Mouse (Mus musculus): Measurements from ENCODE around the gene Zcchc18. TPM values are rescaled to one million over a fixed set of nuclear protein-coding genes. Genes with fewer than 3 reads are reported as not detected.
"Not testable (repeated sequence)": the region's sequence is repeated elsewhere in the genome, so short reads cannot be mapped to it uniquely, and the experiment has no call there.

Gene Zcchc18
- total RNA-seq (2015): not detected in 2 replicates
- total RNA-seq (2017): 0.14 and 0.25 TPM in 2 replicates

DNA sequence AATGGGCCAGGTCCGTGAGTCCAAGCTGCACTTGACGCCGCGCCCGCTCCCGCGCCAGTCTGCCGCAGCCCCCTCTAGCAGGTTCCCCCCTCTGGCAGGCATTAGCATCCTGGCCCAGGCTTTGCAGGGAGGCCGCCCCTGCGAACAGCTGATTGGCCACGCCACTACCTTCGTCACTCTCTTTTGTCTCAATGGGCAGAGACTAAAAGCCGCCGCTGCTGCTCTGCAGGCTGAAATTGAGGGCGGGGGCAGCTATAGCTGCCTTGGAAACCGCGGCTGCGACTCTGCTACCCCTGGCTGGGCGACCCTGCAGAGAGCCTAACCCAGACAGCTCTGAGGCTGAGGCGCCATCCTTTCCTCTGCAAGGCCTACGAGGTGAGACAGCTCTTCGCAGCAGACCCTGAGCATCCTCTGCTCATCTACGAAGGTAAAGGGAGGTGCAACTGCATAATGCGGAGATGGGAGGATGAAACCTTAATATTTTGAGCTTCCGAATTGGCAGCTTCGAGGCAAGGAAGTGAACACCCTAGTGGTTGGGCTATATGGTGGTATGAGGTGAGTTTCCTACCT lies at the start of gene Zcchc18:
Gene Zcchc18 (plus strand): TSS at position 178 of the 570 bp plus-strand sequence.
- ATAC-seq (replicated peaks; ENCODE audit: poor library complexity): peak; percentile 85

DNA sequence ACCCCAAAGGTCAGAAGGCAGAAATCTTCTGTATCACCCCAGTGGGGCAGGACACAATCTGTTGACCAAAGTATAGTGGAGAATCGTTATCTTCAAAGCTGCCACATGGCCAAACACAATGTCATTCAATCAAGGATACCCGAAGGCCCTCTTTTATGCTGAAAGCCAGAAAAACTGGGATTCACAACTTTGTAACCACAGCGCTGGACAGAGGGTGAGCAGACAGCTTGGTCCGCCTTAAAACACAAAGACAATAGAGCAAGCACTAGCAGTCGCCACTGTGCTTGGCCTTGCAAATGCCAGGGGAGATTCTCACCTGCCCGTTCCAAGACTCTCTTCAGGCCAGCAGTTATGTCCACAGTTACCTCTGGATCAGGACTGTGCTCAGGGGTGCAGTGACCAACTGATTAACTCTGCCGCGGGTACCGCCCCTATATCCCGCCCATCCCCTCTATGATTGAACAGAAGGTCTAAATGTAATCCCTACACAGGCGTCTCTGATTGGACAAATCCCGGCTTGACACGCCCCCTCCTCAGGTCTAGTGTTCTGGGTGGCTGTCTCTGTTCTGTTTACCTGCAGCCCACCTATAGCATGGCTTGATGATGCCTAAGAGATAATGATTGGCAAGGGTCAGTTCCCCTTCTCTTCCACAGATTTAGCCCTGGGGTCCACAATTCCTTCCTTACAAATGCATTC lies 35.2 kb upstream of the Zcchc18 start:
- ATAC-seq (replicated peaks; ENCODE audit: poor library complexity): peak; percentile 91

GRCm38 (mm10) chrX:136958300-136958699 lies 34.7 kb upstream of the Zcchc18 start:
- not testable (repeated sequence) for ATAC-seq (replicated peaks; ENCODE audit: poor library complexity)

DNA sequence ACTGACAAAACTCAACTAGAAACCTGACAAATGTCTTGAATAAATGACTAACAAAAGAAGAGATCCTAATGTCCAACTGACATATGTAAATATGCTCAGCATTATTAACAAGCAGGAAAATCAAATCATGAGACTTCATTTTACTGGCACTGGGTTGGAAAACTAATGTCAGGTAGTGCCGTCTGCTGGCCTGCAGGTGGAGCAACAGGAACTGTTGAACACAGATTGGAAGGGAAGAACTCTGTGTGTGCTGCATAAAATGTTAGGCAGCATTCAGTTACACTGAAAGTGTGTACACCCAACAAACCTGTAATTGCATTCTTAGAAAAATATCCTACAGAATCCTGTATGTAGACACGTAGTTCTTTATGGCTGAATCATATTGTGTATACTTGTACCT lies 33.3 kb upstream of the Zcchc18 start:
- peak; percentile 70 for ATAC-seq (replicated peaks; ENCODE audit: poor library complexity)

DNA sequence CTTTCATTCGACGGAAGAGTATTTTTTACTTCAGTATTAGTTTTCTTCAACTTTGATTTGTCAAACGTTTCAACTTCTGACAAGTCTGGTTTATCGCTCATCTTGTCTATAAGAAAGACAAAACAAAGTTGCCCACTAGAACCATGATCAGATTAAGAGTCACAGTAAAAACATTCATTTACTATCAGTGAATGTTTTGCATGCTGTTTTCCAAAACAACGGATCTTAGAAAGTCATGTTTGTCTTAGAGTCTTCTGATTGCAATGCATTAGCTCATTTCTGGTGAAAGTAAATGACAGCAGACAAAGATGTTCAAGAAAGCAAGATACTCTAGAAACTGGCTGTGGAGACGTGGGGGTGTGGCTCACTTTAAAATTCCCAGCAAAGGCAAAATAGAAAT lies 17.6 kb upstream of the Zcchc18 start, which contains the start of gene Tmsb15b2:
Gene Tmsb15b2 (minus strand): TSS at position 101 of the 400 bp plus-strand sequence.
- ATAC-seq (replicated peaks; ENCODE audit: poor library complexity): not testable (repeated sequence)

- peak; percentile 98 for ATAC-seq (replicated peaks; ENCODE audit: poor library complexity)
These were observed 16.4 kb upstream of the Zcchc18 start, which contains the start of the genes Tmsb15l and Tmsb15b1 for GRCm38 (mm10) chrX:136976424-136977084. Gene Tmsb15l, minus strand, starts transcription at chrX:136976869. Gene Tmsb15b1, minus strand, starts transcription at chrX:136976874.

GRCm38 (mm10) chrX:136978616-136979015 lies 14.3 kb upstream of the Zcchc18 start:
- ATAC-seq (replicated peaks; ENCODE audit: poor library complexity): peak; percentile 74

GRCm38 (mm10) chrX:136986039-136986438 lies 6.9 kb upstream of the Zcchc18 start:
- ATAC-seq (replicated peaks; ENCODE audit: poor library complexity): peak; percentile 99

DNA sequence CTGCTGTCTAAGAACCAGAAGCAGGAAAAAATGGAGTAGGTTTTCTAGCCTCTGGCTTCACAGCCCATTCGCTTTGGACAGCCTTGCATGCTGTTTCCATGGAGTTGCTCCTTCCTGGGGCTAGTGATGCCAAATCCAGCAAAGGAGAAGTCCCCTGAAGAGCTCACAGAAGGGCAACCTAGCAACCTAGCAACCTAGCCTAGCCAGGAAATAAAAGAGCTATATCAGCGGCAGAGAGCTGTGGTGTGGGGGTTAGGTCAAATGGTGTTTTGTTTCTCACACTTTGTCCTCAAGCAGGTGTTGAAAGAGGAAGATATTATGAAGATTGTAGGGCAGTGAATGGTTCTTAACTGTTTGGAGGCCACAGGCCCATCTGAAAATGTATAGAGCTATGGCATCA lies 1.7 kb upstream of the Zcchc18 start:
- ATAC-seq (replicated peaks; ENCODE audit: poor library complexity): no peak

DNA sequence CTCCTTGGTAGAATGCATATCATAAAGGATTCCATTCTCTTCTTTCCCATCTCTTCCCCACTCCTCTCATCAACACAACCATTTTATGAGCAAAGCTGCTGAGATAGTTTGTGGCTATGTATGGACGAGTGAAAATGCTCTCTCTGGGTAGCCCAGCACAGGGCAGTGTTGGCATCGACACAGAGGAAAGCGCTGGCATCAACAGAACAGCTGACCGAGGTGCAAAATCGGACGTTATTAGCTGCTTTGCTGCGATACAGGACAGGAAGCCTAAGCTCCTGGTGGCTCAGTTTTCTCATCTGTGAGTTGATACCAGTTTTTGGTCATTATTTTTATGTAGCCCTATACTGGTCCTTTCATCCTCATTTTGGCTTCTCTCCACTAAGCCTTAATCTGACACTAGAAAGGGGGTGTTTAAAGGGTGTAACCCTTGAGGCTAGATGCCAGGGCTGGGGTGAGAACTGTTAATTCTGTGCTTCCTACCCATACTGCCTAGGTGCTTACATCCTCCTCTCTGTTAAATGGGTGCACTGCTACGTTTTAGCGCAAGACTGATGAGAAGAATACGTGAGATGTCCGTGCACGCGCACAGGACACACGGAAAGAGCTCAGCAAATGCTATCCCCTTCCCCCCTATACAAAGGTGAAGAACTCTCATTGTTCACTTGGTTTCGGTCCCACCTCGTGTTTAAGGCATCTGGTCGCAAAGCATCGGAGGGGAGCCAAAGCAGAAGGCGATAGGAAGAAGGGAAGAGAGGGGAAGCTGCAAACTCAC lies 577 bp upstream of the Zcchc18 start:
- ATAC-seq (replicated peaks; ENCODE audit: poor library complexity): peak; percentile 17; the same call in 1 of the 2 replicates

- no peak for ATAC-seq (replicated peaks; ENCODE audit: poor library complexity)
These were observed 686 bp downstream of the Zcchc18 start for GRCm38 (mm10) chrX:136993641-136994040.

GRCm38 (mm10) chrX:136996256-136996655 lies 3.3 kb downstream of the Zcchc18 start:
- no peak for ATAC-seq (replicated peaks; ENCODE audit: poor library complexity)

DNA sequence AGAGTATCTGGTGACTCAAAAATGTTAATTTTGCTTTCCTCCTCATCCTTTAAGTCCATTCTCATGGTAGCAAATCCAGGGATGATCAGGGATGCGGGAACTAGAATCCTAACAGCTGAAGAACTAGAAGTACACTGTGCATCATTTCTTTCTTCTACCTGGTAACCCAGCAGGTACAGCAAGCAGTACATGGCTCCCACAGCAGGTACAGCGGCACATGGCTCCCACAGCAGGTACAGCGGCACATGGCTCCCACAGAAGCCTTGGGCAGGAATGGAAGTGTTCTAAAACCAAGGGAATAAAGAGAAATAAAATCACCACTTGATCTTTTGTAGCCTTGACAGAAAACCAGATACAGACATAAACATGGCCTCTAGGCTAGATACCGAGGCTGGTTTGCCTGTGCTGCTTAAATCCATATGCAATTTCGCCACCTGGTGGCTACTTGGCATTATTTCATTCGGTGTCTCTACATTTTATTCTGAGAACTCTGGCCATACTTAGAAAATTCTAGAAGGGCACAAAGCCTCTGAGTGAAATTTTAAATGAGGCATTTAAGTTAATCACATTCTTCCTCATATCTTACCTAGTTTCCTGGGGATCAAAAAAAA lies 22.2 kb downstream of the Zcchc18 start:
- ATAC-seq (replicated peaks; ENCODE audit: poor library complexity): peak; percentile 83

GRCm38 (mm10) chrX:137017668-137018067 lies 24.7 kb downstream of the Zcchc18 start:
- ATAC-seq (replicated peaks; ENCODE audit: poor library complexity): peak; percentile 72

DNA sequence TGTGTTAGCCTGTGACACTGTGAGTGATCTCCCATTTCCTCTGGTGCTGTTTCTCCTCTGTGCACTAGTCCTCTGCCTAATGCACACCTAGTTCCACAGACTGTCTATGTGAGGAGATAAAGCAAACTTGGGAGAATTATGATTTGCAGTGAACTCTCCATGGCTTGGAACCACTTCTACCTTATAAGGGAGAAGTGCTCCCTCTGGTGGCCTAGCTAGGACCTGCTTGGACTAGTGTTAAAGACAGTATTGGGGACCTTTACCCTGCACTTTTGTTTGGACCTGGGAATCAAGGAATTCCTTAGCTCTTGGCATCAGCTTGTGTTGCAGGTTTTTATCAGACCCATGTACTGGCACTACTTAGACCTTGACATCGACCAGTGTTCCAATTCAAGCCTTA lies 26.4 kb downstream of the Zcchc18 start:
- peak; percentile 88 for ATAC-seq (replicated peaks; ENCODE audit: poor library complexity)

GRCm38 (mm10) chrX:137030916-137031315 lies 38.0 kb downstream of the Zcchc18 start:
- no peak for ATAC-seq (replicated peaks; ENCODE audit: poor library complexity)

- no peak for ATAC-seq (replicated peaks; ENCODE audit: poor library complexity)
These were observed 38.8 kb downstream of the Zcchc18 start for GRCm38 (mm10) chrX:137031726-137032125.

DNA sequence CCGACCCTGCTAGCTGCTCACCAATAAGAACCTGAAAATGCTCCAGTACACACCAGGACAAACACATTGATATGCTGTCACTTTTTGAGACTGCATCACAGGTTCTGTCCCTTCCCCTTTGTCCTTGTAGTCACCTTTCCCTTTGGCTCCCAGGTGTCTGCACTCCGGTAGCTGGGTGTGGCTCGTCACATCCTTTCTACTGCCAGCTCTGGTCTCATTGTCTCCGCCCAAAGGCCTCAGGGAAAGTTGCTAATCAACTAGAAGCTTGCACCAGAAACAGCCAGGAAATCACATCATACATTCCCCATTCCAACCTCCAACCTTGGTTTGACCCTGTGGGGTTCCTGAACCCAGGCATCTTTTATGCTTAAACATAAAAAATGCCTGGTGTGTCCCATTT lies 41.4 kb downstream of the Zcchc18 start:
- ATAC-seq (replicated peaks; ENCODE audit: poor library complexity): no peak

GRCm38 (mm10) chrX:137037470-137037999 lies 44.6 kb downstream of the Zcchc18 start:
- ATAC-seq (replicated peaks; ENCODE audit: poor library complexity): no peak

DNA sequence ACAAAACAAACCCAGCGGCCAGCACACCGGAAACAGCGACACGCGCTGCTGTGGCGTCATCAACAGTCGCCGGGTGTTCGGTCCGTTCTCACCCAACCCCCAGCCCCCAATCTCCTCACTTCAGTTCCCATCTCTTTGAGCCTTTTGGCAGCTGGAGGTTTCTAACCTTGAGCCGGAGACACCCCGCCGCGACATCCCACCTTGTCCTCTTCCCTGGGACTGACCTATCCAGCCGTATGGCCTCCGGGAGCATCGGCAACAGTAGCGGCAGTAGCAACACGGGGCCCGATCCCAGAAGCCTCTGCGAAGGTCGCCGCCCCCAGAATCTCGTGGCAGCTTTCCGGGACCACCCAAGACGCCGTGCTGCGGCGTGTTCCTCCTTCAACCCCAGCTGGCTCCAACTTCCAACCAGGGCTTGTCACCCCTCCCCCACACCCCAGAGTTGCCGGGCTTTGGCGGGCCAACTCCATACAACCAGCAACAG lies 45.1 kb downstream of the Zcchc18 start, which contains the start of gene Slc25a53:
Gene Slc25a53 (minus strand): TSS at position 303 of the 484 bp plus-strand sequence.
- peak; percentile 98 for ATAC-seq (replicated peaks; ENCODE audit: poor library complexity)
